14 mouse cellular contexts compared by ENCODE assay signal in genomic region chr4:8190441-8190840, GRCm38 (mm10). TPM values are rescaled to one million over a fixed set of nuclear protein-coding genes. Genes with fewer than 3 reads are reported as not detected.
DNase-seq lines count a peak whose midpoint lies in the region; ATAC-seq and TF ChIP-seq lines count a peak whose summit lies in the region.
"Had no signal": no experiment of that assay in that cellular context is flagged by ENCODE, and none has a peak within 500 bp of the region (broad histone marks: within the 10 kb centered on the region; RNA-seq: fewer than 3 reads in every experiment).

No protein-coding gene starts in this region.

- no peaks in the 10 kb centered on the region for H3K4me1 ChIP-seq in E14TG2a.4 (replicated peaks; ENCODE audit: low read depth, low read length)
- no peaks in the 10 kb centered on the region for H3K4me1 ChIP-seq in forebrain, embryonic 10.5 days
- H3K4me1 ChIP-seq: heart, embryonic 15.5 days; midbrain, embryonic 15.5 days had no signal

- intact Hi-C loops in left cerebral cortex, adult 2 months (cut with DNase I): no loop called here

- WGBS in forebrain, embryonic 10.5 days: 79% methylated on average over 4 of the region's 4 CpGs

- peak; percentile 54 for ATAC-seq in megakaryocyte progenitor cell, adult 5-6 weeks (replicated peaks; ENCODE audit: poor library complexity)
- ATAC-seq: midbrain, embryonic 15.5 days had no signal

- no peaks in the 10 kb centered on the region for H3K27me3 ChIP-seq in E14TG2a.4 (ENCODE audit: insufficient read depth, low read length)
- H3K27me3 ChIP-seq in forebrain, embryonic 10.5 days (ENCODE audit: poor library complexity, severe bottlenecking): no peaks in the 10 kb centered on the region
- H3K27me3 ChIP-seq: heart, embryonic 15.5 days; midbrain, embryonic 15.5 days had no signal

- no peaks in the 10 kb centered on the region for H3K36me3 ChIP-seq in E14TG2a.4 (ENCODE audit: insufficient read depth, low read length)
- H3K36me3 ChIP-seq in forebrain, embryonic 10.5 days (replicated peaks): no peaks in the 10 kb centered on the region
- H3K36me3 ChIP-seq: heart, embryonic 15.5 days; midbrain, embryonic 15.5 days had no signal

- peak; percentile 31 for DNase-seq in embryo, embryonic 11 days
- no peak for DNase-seq in embryo, embryonic 10.5 days (ENCODE audit: low spot score)
- DNase-seq in left cerebral cortex, adult 2 months (ENCODE audit: extremely low spot score in 1 of 2, low spot score in 2 of 2): no peak
- DNase-seq in left cerebral cortex, adult 9 months (ENCODE audit: low spot score in 2 of 2): no peak
- no peak for DNase-seq in forebrain, embryonic 10.5 days (ENCODE audit: extremely low spot score, low spot score)
- DNase-seq in right cerebral cortex, adult 2 months (ENCODE audit: low spot score in 2 of 2): no peak
- DNase-seq: adrenal gland, adult 8-10 months; cerebellum, adult 11 months; layer of hippocampus, postnatal 36 days; thymus, postnatal 25 days had no signal

- TF ChIP-seq CTCF in left cerebral cortex, adult 2 months (IDR thresholded peaks at IDR 0.05): peak; percentile 52
- TF ChIP-seq CTCF in E14TG2a.4 (conservative IDR thresholded peaks at IDR 0.05; ENCODE audit: low read length): peak; percentile 27

- H3K9me3 ChIP-seq in E14TG2a.4 (ENCODE audit: low read length): peaks cover 10% of the 10 kb centered on the region
- H3K9me3 ChIP-seq in forebrain, embryonic 10.5 days: no peaks in the 10 kb centered on the region
- H3K9me3 ChIP-seq: heart, embryonic 15.5 days; midbrain, embryonic 15.5 days had no signal

- no peak overlapping the region for H3K4me3 ChIP-seq in left cerebral cortex, adult 2 months
- no peak overlapping the region for H3K4me3 ChIP-seq in E14TG2a.4 (replicated peaks; ENCODE audit: low read length)
- H3K4me3 ChIP-seq in forebrain, embryonic 10.5 days: no peak overlapping the region
- H3K4me3 ChIP-seq: heart, embryonic 15.5 days; midbrain, embryonic 15.5 days had no signal

- no peak overlapping the region for H3K27ac ChIP-seq in left cerebral cortex, adult 2 months
- no peak overlapping the region for H3K27ac ChIP-seq in forebrain, embryonic 10.5 days
- H3K27ac ChIP-seq: heart, embryonic 15.5 days; midbrain, embryonic 15.5 days had no signal

RNA-seq across cellular contexts. Expression of gene Car8, which starts 48.4 kb away (rescaled TPM):
- total RNA-seq in left cerebral cortex, adult 2 months (2021): 1 to 10 TPM; 6.8 to 8.4 TPM
- total RNA-seq in megakaryocyte progenitor cell, adult 5-6 weeks (2015): not detected in 2 replicates
- not detected in 2 replicates for total RNA-seq in megakaryocyte progenitor cell, adult 5-6 weeks (2017)
- 2.8 and 2.9 TPM in 2 replicates for polyA plus RNA-seq in forebrain, embryonic 10.5 days (2016; fragmentation: Nextera tagmentation; extraction: Ambion mirVana)

Comparison
In these comparisons a context has a peak if more than half of its experiments do, and no peak if none do; other contexts are left out.
1. RNA of gene Car8, which starts 48.4 kb away (total RNA-seq): 6.8 to 8.4 TPM in left cerebral cortex, adult 2 months; not detected in megakaryocyte progenitor cell, adult 5-6 weeks; every median in the first group is over 4 times any median in the second.